Mouse (Mus musculus): ENCODE measurements around the gene Xrra1. TPM values are rescaled to one million over a fixed set of nuclear protein-coding genes. Genes with fewer than 3 reads are reported as not detected.
"Not testable (repeated sequence)": the region's sequence is repeated elsewhere in the genome, so short reads cannot be mapped to it uniquely, and the experiment has no call there.

Xrra1 gene
- polyA plus RNA-seq, 1 experiment = 1.1 TPM

DNA sequence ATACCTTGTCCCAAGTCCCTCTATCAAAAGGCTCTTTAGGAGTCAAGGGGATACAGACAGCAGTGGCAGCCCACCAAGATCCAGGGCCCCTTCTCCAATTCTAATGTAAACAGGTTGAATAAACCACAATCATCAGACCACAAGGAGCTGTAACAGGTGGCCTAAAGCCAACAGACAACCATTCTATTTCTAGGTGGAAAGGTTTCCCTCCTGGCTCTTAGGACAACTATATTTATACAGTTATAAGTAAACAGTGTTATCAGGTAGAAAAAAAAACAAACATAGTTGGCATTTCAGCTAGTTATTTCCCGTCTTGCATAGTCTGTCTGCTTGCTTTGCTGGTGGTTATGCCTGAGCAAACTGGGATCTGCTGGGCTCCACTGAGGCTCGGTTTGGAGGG, 61.5 kb downstream of the Xrra1 start:
- no peak for TF ChIP-seq POLR2A (IDR thresholded peaks at IDR 0.05; ENCODE audit: borderline replicate concordance, extremely low read depth, low read depth, low read length)
- H3K4me1 ChIP-seq (ENCODE audit: control insufficient read depth, insufficient read depth, low read length) = peaks cover 10% of the 10 kb centered on the region; the same call in 1 of the 2 replicates
- no peak overlapping the region for H3K4me3 ChIP-seq (replicated peaks; ENCODE audit: extremely low read depth, low read depth, low read length)
- peak; percentile 41 for DNase-seq
- 41% methylated on average over 2 of the region's 2 CpGs for WGBS

DNA sequence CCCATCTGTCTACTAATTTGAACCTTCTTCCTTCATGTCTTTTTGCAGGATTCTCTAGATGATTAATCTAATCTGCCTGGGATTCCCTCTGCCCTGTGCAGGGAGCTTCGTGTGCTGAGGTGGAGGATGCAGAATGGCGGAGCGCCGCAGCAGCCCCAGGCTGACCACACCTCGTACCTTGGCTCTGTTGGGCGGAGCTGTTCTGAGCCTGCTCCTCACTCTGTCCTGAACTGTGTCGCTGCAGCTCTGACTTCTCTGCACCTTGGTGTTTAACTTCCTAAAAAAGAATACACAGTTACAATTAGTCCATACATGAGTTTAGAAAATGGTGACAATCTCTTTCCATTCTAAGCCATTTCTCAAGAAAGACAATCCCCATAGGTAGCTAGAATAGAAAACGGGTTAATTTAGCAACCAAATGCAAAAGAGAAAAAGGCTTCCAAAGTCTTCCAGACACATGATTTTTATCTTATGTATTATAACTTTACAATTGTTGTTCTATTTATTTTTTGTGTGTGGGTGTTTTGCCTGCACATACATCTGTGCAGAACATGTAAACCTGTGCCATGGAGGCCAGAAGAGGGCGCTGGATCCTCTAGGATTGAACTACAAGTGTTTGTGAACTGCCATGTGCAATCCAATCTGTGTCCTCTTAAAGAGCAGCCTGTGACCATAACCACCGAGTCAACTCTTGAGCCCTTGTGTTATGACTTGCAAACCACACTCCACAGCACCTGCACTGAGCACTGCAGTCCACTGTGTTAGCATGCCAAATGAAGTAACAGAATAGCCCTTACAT, 68.2 kb downstream of the Xrra1 start:
- no peaks in the 10 kb centered on the region for H3K4me1 ChIP-seq (ENCODE audit: control insufficient read depth, insufficient read depth, low read length)
- DNase-seq = peak; percentile 68
- WGBS = 74% methylated on average over 10 of the region's 10 CpGs
- no peak overlapping the region for H3K4me3 ChIP-seq (replicated peaks; ENCODE audit: extremely low read depth, low read depth, low read length)
- no peak for TF ChIP-seq POLR2A (IDR thresholded peaks at IDR 0.05; ENCODE audit: borderline replicate concordance, extremely low read depth, low read depth, low read length)
- peak; percentile 40; the same call in 1 of the 2 replicates for TF ChIP-seq CTCF (IDR thresholded peaks at IDR 0.05; ENCODE audit: insufficient read depth, low read length)

DNA sequence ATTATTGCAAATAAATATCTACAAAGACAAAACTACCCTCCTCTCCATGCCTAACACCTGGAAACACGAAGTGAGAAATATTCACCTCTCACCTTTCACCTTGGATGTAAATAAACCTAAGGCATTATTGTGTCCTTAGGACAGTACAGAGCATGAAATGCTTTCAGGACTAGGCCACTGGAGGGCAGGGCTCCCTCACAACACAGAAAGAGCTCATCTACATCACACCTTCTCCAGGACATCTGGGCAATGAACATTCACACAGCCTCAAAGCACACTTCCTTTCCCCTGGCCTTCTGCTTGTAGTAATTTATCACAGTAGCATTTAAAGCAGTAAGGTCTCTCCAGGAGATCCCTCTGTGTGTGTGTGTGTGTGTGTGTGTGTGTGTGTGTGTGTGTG, 76.8 kb downstream of the Xrra1 start:
- H3K4me3 ChIP-seq (replicated peaks; ENCODE audit: extremely low read depth, low read depth, low read length) = no peak overlapping the region
- DNase-seq = no peak
- no peaks in the 10 kb centered on the region for H3K4me1 ChIP-seq (ENCODE audit: control insufficient read depth, insufficient read depth, low read length)
- TF ChIP-seq CTCF (IDR thresholded peaks at IDR 0.05; ENCODE audit: insufficient read depth, low read length) (peak; percentile 44), POLR2A (IDR thresholded peaks at IDR 0.05; ENCODE audit: borderline replicate concordance, extremely low read depth, low read depth, low read length) (no peak)
- WGBS = 82% methylated on average over 1 of the region's 1 CpGs

DNA sequence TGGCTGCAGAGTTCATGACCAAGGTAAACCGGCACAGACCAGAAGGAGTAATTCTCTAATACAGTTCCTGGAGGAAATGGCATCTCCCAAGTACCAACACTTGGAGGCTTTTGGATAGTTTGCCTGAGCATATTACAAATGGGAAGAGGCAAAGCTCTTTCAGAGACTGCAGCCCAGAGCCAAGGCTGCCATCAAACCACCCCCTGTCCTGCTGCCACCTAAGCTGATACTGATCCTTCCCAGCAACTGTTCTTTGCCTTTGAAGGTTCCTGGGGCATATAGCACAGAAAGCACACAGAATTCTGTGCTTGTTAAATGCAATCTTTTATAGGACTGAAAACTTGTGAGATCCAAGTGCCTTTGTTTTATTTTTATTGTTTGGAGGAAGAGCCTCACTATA, 81.8 kb downstream of the Xrra1 start:
- Histone ChIP-seq H3K4me1 (ENCODE audit: control insufficient read depth, insufficient read depth, low read length) (no peaks in the 10 kb centered on the region), H3K4me3 (replicated peaks; ENCODE audit: extremely low read depth, low read depth, low read length) (no peak overlapping the region)
- TF ChIP-seq CTCF (IDR thresholded peaks at IDR 0.05; ENCODE audit: insufficient read depth, low read length) (no peak), POLR2A (IDR thresholded peaks at IDR 0.05; ENCODE audit: borderline replicate concordance, extremely low read depth, low read depth, low read length) (no peak)
- DNase-seq = no peak
- WGBS = 97% methylated on average over 1 of the region's 1 CpGs

DNA sequence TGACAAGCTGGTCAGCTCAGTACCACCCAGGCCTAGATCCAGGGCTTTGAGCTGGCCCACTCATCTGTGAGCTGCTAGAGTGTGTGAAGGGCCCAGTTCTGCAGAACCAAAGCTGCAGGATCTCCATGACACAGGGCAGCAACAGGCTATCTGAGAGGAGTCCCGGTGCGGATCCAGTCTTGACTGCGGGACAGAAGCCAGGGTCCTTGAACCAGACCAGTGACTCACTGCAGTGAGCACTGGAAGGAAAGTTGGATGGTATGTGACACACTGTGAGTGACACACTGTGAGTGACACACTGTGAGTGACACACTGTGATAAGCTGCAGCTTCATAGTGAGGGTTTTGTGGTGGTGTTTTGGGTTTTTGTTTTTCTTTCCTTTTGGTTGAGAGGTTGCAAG, 85.6 kb downstream of the Xrra1 start:
- Histone ChIP-seq H3K4me1 (ENCODE audit: control insufficient read depth, insufficient read depth, low read length) (no peaks in the 10 kb centered on the region), H3K4me3 (replicated peaks; ENCODE audit: extremely low read depth, low read depth, low read length) (no peak overlapping the region)
- WGBS = 98% methylated on average over 3 of the region's 3 CpGs
- no peak for TF ChIP-seq CTCF (IDR thresholded peaks at IDR 0.05; ENCODE audit: insufficient read depth, low read length)
- TF ChIP-seq POLR2A (IDR thresholded peaks at IDR 0.05; ENCODE audit: borderline replicate concordance, extremely low read depth, low read depth, low read length) = no peak
- no peak for DNase-seq

DNA sequence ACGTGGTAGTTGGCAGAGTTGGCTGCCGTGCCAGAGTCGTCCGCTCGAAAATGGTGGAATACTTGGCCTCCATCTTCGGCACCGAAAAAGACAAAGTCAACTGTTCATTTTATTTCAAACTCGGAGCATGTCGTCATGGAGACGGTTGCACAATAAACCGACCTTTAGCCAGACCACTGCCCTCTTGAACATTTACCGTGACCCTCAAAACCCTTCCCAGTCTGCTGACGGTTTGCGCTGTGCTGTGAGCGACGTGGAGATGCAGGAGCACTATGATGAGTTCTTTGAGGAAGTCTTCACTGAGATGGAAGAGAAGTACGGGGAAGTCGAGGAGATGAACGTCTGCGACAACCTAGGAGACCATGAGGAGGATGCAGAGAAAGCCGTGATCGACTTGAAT, 86.1 kb downstream of the Xrra1 start:
- not testable (repeated sequence) for DNase-seq; H3K4me1 ChIP-seq (ENCODE audit: control insufficient read depth, insufficient read depth, low read length); H3K4me3 ChIP-seq (replicated peaks; ENCODE audit: extremely low read depth, low read depth, low read length)
- WGBS = 94% methylated on average over 22 of the region's 22 CpGs

DNA sequence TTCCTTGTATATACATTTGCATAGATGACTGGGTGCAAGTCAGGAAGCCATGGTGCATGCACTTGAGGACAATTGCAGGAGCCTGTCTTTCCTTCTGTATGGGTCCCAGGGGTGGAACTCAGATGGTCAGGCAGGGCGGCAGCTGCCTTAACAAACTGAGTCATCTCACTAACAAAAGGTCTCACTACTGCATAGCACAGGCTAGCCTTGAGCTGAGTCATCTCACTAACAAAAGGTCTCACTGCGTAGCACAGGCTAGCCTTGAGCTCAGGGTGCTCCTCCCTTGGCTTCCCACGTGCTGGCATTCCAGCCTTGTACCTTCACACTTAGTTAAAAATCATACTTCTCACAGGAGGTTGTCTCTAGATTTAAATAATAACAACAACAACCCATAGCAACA, 87.0 kb downstream of the Xrra1 start:
- 88% methylated on average over 3 of the region's 3 CpGs for WGBS
- TF ChIP-seq POLR2A (IDR thresholded peaks at IDR 0.05; ENCODE audit: borderline replicate concordance, extremely low read depth, low read depth, low read length) = no peak
- TF ChIP-seq CTCF (IDR thresholded peaks at IDR 0.05; ENCODE audit: insufficient read depth, low read length) = no peak
- no peaks in the 10 kb centered on the region for H3K4me1 ChIP-seq (ENCODE audit: control insufficient read depth, insufficient read depth, low read length)
- no peak overlapping the region for H3K4me3 ChIP-seq (replicated peaks; ENCODE audit: extremely low read depth, low read depth, low read length)
- DNase-seq = no peak

DNA sequence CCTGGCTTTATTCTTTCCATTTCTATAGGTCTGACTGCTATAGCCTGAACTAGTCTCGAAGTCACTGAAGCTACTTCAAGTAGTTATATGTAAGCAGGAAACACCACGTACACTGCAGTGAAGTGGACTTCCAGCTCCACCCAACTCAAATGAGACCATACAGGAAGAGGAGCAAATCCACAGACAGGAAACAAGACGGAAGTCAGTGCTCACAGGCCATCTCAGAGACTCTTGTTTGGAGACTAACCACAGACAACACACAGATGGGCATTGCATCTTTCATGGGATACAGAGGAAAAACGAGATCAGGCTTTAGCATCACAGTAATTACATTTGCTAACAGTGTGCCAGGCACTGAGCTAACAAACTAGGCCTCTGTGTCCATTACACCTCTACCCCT, 87.4 kb downstream of the Xrra1 start:
- WGBS = 42% methylated on average over 4 of the region's 4 CpGs
- Histone ChIP-seq H3K4me1 (ENCODE audit: control insufficient read depth, insufficient read depth, low read length) (no peaks in the 10 kb centered on the region), H3K4me3 (replicated peaks; ENCODE audit: extremely low read depth, low read depth, low read length) (no peak overlapping the region)
- no peak for TF ChIP-seq CTCF (IDR thresholded peaks at IDR 0.05; ENCODE audit: insufficient read depth, low read length)
- no peak for TF ChIP-seq POLR2A (IDR thresholded peaks at IDR 0.05; ENCODE audit: borderline replicate concordance, extremely low read depth, low read depth, low read length)
- DNase-seq = no peak

DNA sequence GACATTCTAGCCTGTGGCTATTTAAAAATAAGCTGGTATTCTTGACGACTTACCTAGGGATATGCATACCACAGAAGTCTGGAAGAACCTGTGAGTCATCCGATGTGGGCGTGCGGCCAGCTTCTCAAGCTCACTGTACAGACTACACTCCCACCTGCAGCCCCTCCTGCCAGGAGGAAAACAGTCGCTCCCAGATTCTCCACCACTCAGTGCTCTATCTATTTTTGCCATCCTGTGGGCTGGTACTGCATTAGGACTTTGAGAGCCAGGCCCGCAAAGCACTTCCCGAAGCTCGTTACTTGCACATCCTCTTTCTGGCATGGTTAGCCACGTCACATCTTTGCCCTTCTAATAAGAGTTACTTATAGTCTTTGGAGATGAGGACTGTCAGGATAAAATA, 88.4 kb downstream of the Xrra1 start:
- no peak for DNase-seq
- WGBS = 62% methylated on average over 9 of the region's 9 CpGs
- TF ChIP-seq CTCF (IDR thresholded peaks at IDR 0.05; ENCODE audit: insufficient read depth, low read length) = no peak
- no peak for TF ChIP-seq POLR2A (IDR thresholded peaks at IDR 0.05; ENCODE audit: borderline replicate concordance, extremely low read depth, low read depth, low read length)
- H3K4me3 ChIP-seq (replicated peaks; ENCODE audit: extremely low read depth, low read depth, low read length) = no peak overlapping the region
- no peaks in the 10 kb centered on the region for H3K4me1 ChIP-seq (ENCODE audit: control insufficient read depth, insufficient read depth, low read length)

DNA sequence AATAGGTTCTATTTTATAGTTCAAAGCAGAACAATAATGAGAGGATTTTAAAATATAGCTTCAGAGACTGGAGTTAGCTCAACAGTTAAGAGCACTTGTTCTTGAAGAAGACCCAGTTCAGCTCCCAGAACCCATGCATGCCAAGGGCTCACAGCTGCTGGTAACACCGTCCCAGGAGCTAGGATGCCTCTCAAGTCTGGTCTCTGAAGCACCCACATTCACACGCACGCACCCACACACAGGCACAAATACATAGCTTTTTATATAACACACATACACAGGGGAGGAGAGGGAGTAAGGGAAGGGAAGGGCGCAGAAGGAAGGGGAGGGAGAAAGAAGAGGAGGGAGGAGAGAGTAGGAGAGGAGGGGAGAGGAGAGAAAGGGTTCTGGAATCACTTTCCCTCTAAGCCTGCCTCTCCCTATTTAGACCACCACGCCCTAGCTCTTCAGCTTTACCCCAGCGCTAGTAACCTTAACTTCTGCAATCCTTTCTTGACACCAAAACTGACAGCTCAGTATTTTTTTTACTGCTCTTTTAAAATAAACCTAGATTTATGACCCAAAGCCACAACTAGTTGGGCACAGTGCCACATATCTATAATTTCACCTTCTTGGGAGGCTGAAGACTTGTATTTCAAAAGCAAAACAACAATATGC, 94.7 kb downstream of the Xrra1 start:
- 70% methylated on average over 6 of the region's 6 CpGs for WGBS
- no peak overlapping the region for H3K4me3 ChIP-seq (replicated peaks; ENCODE audit: extremely low read depth, low read depth, low read length)
- H3K4me1 ChIP-seq (ENCODE audit: control insufficient read depth, insufficient read depth, low read length) = peaks cover 3% of the 10 kb centered on the region; the same call in 1 of the 2 replicates
- no peak for DNase-seq
- no peak for TF ChIP-seq CTCF (IDR thresholded peaks at IDR 0.05; ENCODE audit: insufficient read depth, low read length)
- no peak for TF ChIP-seq POLR2A (IDR thresholded peaks at IDR 0.05; ENCODE audit: borderline replicate concordance, extremely low read depth, low read depth, low read length)

All from lung, adult 2 months (tissue).